Mouse (Mus musculus) embryonic fibroblast, embryonic 13.5 days (primary cell): ENCODE data around the gene Rtp3. TPM values are rescaled to one million over a fixed set of nuclear protein-coding genes. Genes with fewer than 3 reads are reported as not detected.

Experiments used
- H3K27ac ChIP-seq: 2 replicates; pipeline ENCODE4 v1.5.1; 2012; ENCODE audit warnings: low read length, control low read depth, inconsistent platforms; ENCODE audit not compliant: insufficient read depth
- H3K4me1 ChIP-seq: 2 replicates; pipeline ENCODE4 v1.6.1; 2011; ENCODE audit warnings: low read length; ENCODE audit not compliant: control insufficient read depth, insufficient read depth
- H3K4me3 ChIP-seq: 2 replicates; pipeline ENCODE4 v1.5.1; 2011; ENCODE audit warnings: mild to moderate bottlenecking, control low read depth, low read length; ENCODE audit not compliant: insufficient read depth
- CTCF ChIP-seq: IDR thresholded peaks from 2 replicates; pipeline ENCODE4 v1.5.1; 2011; ENCODE audit warnings: mild to moderate bottlenecking, control low read depth, low read length, moderate library complexity, borderline replicate concordance; ENCODE audit not compliant: insufficient read depth
- POLR2A ChIP-seq: IDR thresholded peaks from 2 replicates; pipeline ENCODE4 v1.6.1; 2011; ENCODE audit warnings: low read depth, mild to moderate bottlenecking, control low read depth, low read length, moderate library complexity
- polyA plus RNA-seq: library from polyadenylated mRNA; stranded (reverse); fragments of >200 nt; gene quantifications from 2 replicates; pipeline ENCODE4 v1.2.4, GENCODE M21; 2011; ENCODE audit warnings: low read depth; ENCODE audit not compliant: missing spikeins, insufficient read length

Rtp3 gene
- polyA plus RNA-seq, 1 experiment, result not detected

- Histone ChIP-seq H3K4me1 (no peaks in the 10 kb centered on the region), H3K27ac (no peak overlapping the region), H3K4me3 (no peak overlapping the region)
- TF ChIP-seq POLR2A (no peak), CTCF (no peak)
Observed at GRCm38 (mm10) chr9:111001621-111002020, 11.2 kb upstream of the Rtp3 start.

GRCm38 (mm10) chr9:110999856-111000255 is 9.5 kb upstream of the Rtp3 start:
- no peak for TF ChIP-seq POLR2A
- TF ChIP-seq CTCF, result no peak
- Histone ChIP-seq H3K4me3 (no peak overlapping the region), H3K4me1 (no peaks in the 10 kb centered on the region), H3K27ac (no peak overlapping the region)

DNA sequence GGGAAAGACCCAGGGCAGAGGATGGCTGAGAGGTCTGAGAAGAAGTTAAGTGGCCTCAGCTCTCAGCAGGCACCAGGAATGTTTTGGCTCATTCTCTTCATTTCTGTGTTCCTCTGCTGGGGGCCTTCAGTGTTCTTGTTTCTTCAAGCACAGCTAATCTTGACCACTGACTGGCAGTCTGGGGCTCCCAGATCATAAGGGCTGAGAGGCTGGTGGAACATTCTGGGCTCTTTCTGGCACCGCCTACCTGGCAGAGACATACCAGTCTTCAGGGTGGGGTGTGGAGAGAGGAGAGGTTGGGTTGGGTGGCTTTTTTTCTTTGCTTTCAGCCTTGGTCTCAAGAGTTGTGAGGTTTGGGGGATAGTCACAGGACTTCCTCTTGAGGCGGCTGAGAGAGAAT is 8.7 kb upstream of the Rtp3 start:
- no peak overlapping the region for H3K4me3 ChIP-seq
- no peaks in the 10 kb centered on the region for H3K4me1 ChIP-seq
- no peak for TF ChIP-seq CTCF
- no peak for TF ChIP-seq POLR2A
- H3K27ac ChIP-seq, result no peak overlapping the region

DNA sequence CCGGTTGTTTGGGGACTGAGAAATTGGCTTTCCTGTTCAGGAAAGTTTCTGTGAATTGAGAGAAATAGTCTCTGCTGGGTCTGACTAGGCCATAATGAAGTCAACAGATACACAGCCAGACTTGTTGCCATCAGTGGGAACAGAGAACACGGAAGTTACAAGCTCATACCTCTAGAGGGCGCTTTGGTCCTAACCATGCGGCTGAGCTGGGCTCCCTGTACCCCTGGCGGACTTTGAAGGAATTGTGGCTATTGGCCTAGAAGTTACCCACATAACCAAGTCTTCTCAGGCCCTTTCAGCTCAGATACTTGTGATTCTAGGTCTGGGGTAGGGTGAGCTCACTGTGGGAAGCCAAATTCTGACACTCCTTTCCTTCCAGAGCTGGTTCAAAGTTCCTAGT is 6.9 kb upstream of the Rtp3 start:
- Histone ChIP-seq H3K4me1 (no peaks in the 10 kb centered on the region), H3K4me3 (no peak overlapping the region), H3K27ac (no peak overlapping the region)
- TF ChIP-seq POLR2A, result no peak
- TF ChIP-seq CTCF, result peak; percentile 75

GRCm38 (mm10) chr9:110994716-110995172 is 4.4 kb upstream of the Rtp3 start:
- Histone ChIP-seq H3K4me3 (peak overlapping the region; percentile 15; the same call in 1 of the 2 replicates), H3K27ac (no peak overlapping the region), H3K4me1 (no peaks in the 10 kb centered on the region)
- TF ChIP-seq POLR2A (no peak), CTCF (no peak)

DNA sequence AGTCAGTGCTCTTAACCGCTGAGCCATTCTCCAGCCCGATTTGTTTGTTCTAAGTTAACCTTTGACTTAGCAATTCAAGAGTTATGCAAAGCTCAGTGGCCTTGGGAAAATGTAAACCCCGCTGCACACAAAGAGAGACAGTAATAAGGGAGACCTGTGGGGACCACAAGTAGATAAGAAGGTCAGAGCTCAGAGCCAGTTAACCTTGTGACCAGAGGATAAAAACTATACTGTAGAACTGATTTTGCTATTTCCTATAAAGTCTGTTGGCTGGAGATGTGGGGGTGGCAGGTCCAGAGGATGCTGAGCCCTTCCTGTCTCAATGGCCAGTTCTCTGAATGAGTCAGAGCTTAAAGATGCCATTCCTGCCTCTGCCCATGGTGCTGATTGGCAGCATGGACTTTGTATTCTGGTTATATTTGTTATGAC is 2.9 kb upstream of the Rtp3 start:
- TF ChIP-seq CTCF, result no peak
- TF ChIP-seq POLR2A, result no peak

DNA sequence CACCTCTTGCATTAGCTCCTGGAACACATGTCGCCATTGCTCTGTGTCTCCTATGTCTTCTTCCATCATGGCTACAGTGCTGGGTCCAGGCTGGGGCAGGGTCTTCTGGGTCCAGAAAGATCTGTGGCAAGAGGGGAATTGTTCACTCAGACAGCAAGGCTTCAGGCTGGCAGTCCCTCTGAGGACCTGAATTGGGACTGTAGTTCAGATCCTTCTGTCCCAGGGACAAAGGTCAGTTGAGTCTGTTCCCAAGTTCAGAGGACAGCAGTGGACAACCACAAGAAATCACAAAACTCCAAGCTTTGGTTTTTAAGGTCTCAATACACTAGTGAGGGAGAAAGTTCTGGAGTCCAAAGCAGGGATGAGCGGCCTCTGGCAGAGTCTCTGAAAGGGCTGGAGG is 840 bp downstream of the Rtp3 start:
- no peaks in the 10 kb centered on the region for H3K4me1 ChIP-seq
- no peak overlapping the region for H3K4me3 ChIP-seq
- no peak for TF ChIP-seq POLR2A
- TF ChIP-seq CTCF, result no peak
- H3K27ac ChIP-seq, result no peak overlapping the region

More for the DNA sequence above, 2.9 kb upstream of the Rtp3 start:
- Histone ChIP-seq H3K27ac (no peak overlapping the region), H3K4me1 (no peaks in the 10 kb centered on the region), H3K4me3 (no peak overlapping the region)

GRCm38 (mm10) chr9:110989141-110989540 is 1.2 kb downstream of the Rtp3 start:
- no peak for TF ChIP-seq CTCF
- no peak for TF ChIP-seq POLR2A

DNA sequence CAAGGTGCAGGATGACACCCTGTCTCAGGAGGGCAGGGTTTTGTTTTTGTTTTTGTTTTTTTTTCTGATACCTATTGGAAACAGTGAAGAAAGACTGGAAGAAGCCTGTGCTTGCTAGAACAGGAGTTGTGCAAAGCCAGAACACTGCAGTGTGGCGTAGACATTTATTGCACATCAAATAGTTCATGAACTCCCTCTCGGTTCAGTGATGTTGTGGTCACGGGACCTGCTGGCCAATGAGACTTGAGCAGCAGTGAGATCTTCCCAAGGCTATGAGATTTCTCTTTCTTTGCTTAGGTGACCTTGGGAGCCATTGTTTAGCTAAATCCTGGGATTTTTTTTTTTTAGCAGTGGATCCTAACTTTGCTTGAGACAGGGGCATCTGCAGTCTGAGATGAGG is 2.3 kb downstream of the Rtp3 start:
- H3K4me3 ChIP-seq, result no peak overlapping the region
- no peak for TF ChIP-seq POLR2A
- H3K4me1 ChIP-seq, result no peaks in the 10 kb centered on the region
- H3K27ac ChIP-seq, result no peak overlapping the region

More at GRCm38 (mm10) chr9:110989141-110989540, 1.2 kb downstream of the Rtp3 start:
- no peaks in the 10 kb centered on the region for H3K4me1 ChIP-seq
- no peak overlapping the region for H3K27ac ChIP-seq
- no peak overlapping the region for H3K4me3 ChIP-seq

GRCm38 (mm10) chr9:110987331-110987730 is 3.1 kb downstream of the Rtp3 start:
- Histone ChIP-seq H3K4me3 (no peak overlapping the region), H3K4me1 (no peaks in the 10 kb centered on the region), H3K27ac (no peak overlapping the region)
- TF ChIP-seq CTCF (no peak), POLR2A (no peak)

- H3K27ac ChIP-seq, result no peak overlapping the region
- TF ChIP-seq POLR2A (no peak), CTCF (no peak)
- H3K4me1 ChIP-seq, result no peaks in the 10 kb centered on the region
- H3K4me3 ChIP-seq, result no peak overlapping the region
Observed at GRCm38 (mm10) chr9:110985951-110986350, 4.4 kb downstream of the Rtp3 start.

- Histone ChIP-seq H3K27ac (no peak overlapping the region), H3K4me1 (no peaks in the 10 kb centered on the region), H3K4me3 (no peak overlapping the region)
- TF ChIP-seq POLR2A, result no peak
- no peak for TF ChIP-seq CTCF
Observed at GRCm38 (mm10) chr9:110985541-110985940, 4.8 kb downstream of the Rtp3 start.
